Mouse (Mus musculus) mouse embryonic stem cell (cell line): Measurements from ENCODE around the gene Fkbp8.
"Not testable (repeated sequence)": the region's sequence is repeated elsewhere in the genome, so short reads cannot be mapped to it uniquely, and the experiment has no call there.

Experiments used
- in situ Hi-C, 2 experiments: fragments of 300-500 bp; cut with MboI; formaldehyde crosslinking; loops; 1 replicate in 1 of 2; 3 replicates in 1 of 2; pipeline ENCODE4 v1.14.3; 2019 to 2020; ENCODE audit warnings: low sequenced_read_pairs in 2 of 2, low pct_unique_long_range_greater_than_20kb in 1 of 2, mixed read lengths in 1 of 2; ENCODE audit not compliant: unreplicated experiment in 1 of 2

Fkbp8 gene

GRCm38 (mm10) chr8:70500386-70501301, 26.9 kb upstream of the Fkbp8 start:
- in situ Hi-C loops, result loop anchor here (5.0 to 10.0 kb wide), 2 partner anchors 86 to 88 kb away; no protein-coding TSS in a partner anchor

- in situ Hi-C loops, result loop anchor here (5.0 to 10.0 kb wide), 2 partner anchors 87 to 90 kb away; no protein-coding TSS in a partner anchor
Observed at GRCm38 (mm10) chr8:70501820-70502529, 25.5 kb upstream of the Fkbp8 start.

GRCm38 (mm10) chr8:70502540-70502939, 25.0 kb upstream of the Fkbp8 start:
- in situ Hi-C loops, result loop anchor here (5.0 to 10.0 kb wide), 2 partner anchors 88 to 90 kb away; no protein-coding TSS in a partner anchor

GRCm38 (mm10) chr8:70503062-70503750, 24.3 kb upstream of the Fkbp8 start:
- in situ Hi-C loops, result loop anchor here (5.0 to 10.0 kb wide), 2 partner anchors 88 to 91 kb away; no protein-coding TSS in a partner anchor

GRCm38 (mm10) chr8:70504291-70504716, 23.2 kb upstream of the Fkbp8 start:
- in situ Hi-C loops, result loop anchor here (5.0 to 10.0 kb wide), 2 partner anchors 90 to 92 kb away; no protein-coding TSS in a partner anchor

GRCm38 (mm10) chr8:70504851-70505250, 22.7 kb upstream of the Fkbp8 start:
- in situ Hi-C loops, result loop anchor here (5.0 to 10.0 kb wide), 2 partner anchors 90 to 93 kb away; no protein-coding TSS in a partner anchor

GRCm38 (mm10) chr8:70505698-70506327, 21.7 kb upstream of the Fkbp8 start:
- in situ Hi-C loops, result loop anchor here in 1 of 2 experiments (10.0 kb wide), 1 partner anchor 91 kb away; no protein-coding TSS in a partner anchor

- in situ Hi-C loops, result loop anchor here in 1 of 2 experiments (10.0 kb wide), 1 partner anchor 92 kb away; no protein-coding TSS in a partner anchor
Observed at GRCm38 (mm10) chr8:70506328-70507026, 21.0 kb upstream of the Fkbp8 start, which contains the start of gene Rex1bd. TSS of gene Rex1bd (minus strand) at chr8:70506752.

GRCm38 (mm10) chr8:70507027-70507393, 20.5 kb upstream of the Fkbp8 start:
- in situ Hi-C loops, result loop anchor here in 1 of 2 experiments (10.0 kb wide), 1 partner anchor 92 kb away; no protein-coding TSS in a partner anchor

GRCm38 (mm10) chr8:70509281-70509952, 18.1 kb upstream of the Fkbp8 start:
- in situ Hi-C loops, result loop anchor here in 1 of 2 experiments (10.0 kb wide), 1 partner anchor 95 kb away; no protein-coding TSS in a partner anchor

GRCm38 (mm10) chr8:70510228-70510915, 17.2 kb upstream of the Fkbp8 start, which contains the start of gene Uba52:
TSS of gene Uba52 (minus strand) at chr8:70510801.
- in situ Hi-C loops, result no loop called here

GRCm38 (mm10) chr8:70511174-70511573, 16.4 kb upstream of the Fkbp8 start:
- in situ Hi-C loops, result not testable (repeated sequence)

GRCm38 (mm10) chr8:70511770-70512169, 15.8 kb upstream of the Fkbp8 start:
- in situ Hi-C loops, result no loop called here

- in situ Hi-C loops, result no loop called here
Observed at GRCm38 (mm10) chr8:70512253-70512903, 15.1 kb upstream of the Fkbp8 start.

GRCm38 (mm10) chr8:70513441-70513840, 14.1 kb upstream of the Fkbp8 start:
- in situ Hi-C loops, result no loop called here
